Mouse (Mus musculus) lung, postnatal 10 days (tissue): ENCODE results near the gene Cdkn2d.
"Not testable (repeated sequence)": the region's sequence is repeated elsewhere in the genome, so short reads cannot be mapped to it uniquely, and the experiment has no call there.

Source experiments
- DNase-seq: peaks from one replicate; pipeline ENCODE4 v3.0.0; 2021

Cdkn2d gene

DNA sequence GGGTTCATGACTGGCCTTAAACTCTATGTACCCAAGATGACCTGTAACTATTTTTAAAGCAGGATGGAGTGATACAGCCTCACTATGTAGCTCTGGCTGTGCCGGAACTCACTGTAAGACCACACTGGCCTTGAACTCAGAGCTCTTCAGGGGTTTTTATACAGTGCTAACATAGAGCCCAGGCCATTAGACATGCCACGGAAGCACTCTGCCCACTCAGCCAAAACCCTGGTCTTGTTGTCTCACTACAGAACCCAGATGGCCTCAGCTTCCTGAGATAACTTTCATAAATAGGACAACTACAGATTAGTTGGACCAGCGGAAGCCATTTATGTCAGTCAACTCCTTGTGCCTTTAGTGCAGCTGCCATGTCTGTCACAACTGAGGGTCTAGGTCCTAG is 16.9 kb downstream of the Cdkn2d start:
- DNase-seq: no peak

DNA sequence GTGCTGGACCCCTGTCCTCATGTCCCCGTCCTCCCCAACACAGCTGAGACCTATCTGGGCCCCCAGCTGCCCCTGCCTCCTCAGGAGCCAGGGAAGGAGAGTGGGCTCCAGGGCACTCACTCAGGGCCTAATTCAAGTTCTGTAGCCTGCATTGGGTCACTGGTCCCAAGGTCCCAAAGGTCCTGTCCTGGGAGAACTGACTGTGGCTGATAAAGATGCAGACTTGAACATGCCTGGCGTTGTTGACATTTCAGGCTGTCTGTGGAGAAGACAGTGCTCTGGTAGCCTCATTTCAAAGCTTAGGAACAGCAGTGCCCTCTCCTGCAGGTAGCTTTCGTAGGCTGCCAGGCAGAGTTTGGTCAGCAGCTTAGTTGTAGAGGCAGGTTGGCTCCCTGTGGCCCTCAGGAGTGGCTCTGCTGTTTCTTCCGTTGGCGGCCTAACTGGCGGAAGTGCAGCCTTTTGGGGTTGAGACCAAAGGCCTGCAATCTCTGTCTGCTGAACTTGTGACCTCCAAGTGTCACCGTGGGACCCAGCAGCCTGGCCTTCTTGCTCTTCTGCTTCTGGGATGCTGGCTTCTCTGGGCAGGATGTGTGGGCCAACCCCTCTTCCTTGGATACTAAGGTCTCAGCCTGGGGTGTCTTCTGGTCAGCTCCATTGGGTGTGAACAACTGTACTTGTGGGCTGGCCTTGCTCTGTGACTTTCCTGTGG is 17.5 kb downstream of the Cdkn2d start:
- peak; percentile 57 for DNase-seq

DNA sequence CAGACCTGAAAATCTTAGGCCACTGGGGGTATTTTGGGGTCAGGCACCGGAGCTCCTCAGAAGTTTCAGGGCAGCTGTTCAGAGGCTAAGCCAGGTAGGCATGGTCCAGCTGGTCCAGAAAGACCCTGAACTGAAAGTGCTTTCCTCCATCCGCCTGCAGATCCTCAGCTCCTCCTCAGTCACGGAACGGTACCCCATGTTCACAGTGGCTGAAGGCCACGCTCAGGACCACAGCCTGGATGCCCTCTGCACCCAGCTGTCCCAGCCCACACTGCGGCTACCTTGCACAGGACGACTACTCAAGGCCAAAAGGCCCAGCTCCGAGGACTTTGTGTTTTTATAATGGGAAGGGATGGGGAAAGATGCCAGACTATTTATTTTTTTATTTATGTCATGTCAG is 18.1 kb downstream of the Cdkn2d start:
- no peak for DNase-seq

DNA sequence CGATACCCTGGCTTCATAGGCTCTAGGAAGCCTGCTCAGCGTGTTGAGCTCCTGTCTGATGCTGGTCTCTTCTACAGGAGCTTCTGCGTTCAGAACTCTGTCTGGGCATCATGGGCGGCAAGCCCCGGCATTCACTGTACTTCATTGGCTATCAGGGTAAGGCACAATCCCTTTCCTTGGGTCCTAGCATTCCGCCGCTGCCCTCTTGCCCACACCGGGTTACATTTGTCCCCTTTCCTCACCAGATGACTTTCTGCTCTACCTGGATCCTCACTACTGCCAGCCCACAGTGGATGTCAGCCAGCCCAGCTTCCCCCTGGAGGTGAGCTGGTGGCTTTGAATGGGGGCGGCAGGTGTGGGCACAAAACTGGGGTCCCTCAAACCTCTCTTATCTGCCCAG is 18.8 kb downstream of the Cdkn2d start:
- DNase-seq: no peak

DNA sequence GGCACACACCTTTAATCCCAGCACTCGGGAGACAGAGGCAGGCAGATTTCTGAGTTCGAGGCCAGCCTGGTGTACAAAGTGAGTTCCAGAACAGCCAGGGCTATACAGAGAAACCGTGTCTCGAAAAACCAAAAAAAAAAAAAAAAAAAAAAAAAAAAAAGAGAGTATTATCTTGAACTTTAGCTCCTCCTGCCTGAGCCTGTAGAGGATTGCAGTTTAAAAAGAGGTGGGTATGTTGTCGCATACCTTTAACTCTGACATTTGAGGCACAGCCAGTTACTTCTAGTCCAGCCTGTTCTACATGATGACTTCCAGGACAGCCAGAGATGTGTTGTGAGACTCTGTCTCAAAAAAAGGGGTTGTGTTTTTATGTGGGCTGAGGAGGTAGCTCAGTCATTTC is 21.6 kb downstream of the Cdkn2d start:
- DNase-seq: not testable (repeated sequence)

DNA sequence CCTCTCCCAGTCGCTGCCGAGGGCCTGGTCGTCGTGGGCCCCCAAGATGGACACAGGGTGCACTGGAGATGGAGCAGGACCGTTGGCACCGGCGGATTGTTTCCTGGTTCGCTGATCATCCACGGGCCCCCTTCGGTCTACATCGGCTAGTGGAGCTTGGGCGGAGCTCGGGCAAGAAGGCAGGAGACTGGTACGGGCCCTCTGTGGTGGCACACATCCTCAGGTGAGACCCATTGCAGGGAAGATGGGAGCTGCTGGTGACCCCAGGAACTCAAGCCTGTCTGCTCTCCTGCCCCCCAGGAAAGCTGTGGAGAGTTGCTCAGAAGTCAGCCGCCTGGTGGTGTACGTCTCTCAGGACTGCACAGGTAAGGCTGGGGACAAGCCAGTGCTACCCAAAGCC is 22.9 kb downstream of the Cdkn2d start:
- no peak for DNase-seq

DNA sequence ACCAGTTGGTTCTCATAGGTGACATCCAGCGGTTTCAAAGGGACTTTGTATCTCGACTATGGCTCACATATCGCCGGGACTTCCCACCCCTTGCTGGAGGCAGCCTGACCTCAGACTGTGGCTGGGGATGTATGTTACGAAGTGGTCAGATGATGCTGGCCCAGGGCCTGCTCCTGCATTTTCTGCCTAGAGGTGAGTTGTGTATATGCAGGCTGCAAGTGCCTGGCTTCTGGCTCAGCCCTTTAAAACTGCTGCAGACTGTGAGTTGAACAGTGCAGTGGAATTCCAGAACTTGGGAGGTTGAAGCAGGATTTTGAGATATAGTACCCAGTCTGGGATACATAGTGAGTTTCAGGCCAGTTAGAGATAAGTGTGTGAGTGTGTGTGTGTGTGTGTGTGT is 24.3 kb downstream of the Cdkn2d start:
- DNase-seq: no peak

DNA sequence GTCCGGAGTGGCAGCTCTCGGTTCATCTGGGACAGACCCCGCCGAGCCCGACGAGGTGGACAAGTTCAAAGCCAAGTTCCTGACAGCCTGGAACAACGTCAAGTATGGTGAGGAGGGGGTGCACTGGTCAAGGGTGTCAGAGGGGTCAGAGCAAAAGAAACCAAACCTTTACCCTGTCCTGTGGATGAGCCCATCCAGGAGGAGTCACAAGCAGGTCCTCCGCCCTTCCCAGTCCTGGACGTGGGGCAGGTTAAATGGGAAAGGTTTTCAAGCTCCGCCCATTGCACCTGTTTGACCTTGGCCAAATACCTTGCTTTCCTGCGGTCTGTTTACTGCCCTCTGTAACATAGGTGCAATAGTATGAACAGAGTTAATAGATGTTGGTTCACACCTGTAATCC is 25.6 kb downstream of the Cdkn2d start:
- peak; percentile 33 for DNase-seq

DNA sequence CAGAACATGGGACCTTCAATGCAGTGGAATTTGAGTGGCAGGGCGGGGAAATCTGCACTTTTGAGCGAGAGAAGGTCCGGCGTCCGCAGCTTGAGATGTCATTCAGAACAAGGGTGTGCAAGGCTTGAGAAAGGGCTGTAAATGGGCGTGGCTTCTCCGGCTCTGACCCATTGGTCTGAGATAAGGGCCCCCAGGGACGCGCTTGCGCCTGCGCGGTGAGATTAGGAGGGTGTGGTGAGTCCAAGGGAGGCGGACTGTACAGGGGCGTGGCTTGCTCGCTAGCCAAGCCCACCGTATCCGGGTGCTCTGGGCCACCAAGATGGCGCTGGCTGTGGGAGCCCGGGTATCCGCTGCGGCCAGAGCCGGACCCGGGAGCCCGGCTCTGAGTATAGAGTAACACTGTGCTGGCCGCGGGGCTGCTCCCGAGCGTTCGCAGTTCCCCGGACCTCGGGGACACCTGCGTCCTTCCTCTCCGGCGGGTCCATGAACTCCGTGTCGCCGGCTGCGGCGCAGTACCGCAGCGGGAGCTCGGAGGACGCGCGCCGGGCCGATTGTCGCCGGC is 26.1 kb downstream of the Cdkn2d start, which contains the start of gene Atg4d:
TSS of gene Atg4d (plus strand) at position 294 of the 562 bp plus-strand sequence.
- peak; percentile 99 for DNase-seq

DNA sequence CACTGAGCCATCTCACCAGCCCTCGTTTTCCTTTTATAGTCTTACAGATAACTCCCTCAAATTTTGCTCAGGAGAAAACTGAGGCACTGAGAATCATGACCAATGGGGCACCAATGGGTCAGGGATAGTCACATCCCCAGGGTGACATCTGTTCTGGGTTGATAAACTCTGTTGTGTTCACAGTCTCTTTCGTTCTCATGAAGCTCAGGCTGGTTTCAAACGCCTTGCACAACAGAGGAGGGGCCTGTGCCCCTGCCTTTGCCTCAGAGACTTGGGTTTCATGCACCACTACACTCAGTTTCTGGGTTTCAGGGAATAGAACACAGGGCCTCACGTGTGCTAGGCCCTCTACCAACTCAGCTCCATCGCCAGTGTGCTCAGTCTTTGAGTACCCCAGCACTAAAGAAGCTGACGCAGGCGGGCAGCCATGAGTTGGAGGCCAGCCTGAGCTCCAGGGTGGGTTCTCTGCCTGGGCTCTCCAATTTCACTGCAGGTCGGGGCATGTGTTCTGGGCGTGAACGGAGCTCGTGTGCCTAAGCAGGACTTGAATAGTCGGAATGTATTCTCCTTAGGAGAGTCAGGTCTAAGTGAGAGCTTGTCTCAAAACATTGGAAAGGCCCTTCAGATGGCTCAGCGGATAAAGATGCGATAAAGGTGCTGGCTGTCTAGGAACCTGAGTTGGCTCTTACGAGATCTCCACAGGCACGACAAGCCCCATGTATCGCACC is 26.8 kb downstream of the Cdkn2d start:
- no peak for DNase-seq

DNA sequence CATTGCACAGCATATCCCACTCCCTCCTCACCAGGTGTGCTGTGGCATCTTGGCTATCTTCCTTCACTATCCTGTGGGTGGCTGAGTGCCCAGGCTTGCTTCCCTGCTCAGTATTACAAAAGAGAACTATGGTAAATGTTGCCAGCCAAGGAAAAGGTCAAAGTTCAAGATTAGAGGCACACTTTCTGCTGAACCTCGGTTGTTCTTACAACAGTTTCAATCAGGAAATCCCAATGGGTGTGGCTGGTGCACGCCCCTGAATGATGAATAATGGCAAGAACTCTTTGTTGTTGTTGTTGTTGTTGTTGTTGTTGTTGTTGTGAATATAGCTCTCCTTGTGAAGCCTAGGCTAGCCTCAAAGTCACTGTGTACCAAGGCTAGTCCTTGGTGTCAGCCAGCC is 29.4 kb downstream of the Cdkn2d start:
- no peak for DNase-seq

DNA sequence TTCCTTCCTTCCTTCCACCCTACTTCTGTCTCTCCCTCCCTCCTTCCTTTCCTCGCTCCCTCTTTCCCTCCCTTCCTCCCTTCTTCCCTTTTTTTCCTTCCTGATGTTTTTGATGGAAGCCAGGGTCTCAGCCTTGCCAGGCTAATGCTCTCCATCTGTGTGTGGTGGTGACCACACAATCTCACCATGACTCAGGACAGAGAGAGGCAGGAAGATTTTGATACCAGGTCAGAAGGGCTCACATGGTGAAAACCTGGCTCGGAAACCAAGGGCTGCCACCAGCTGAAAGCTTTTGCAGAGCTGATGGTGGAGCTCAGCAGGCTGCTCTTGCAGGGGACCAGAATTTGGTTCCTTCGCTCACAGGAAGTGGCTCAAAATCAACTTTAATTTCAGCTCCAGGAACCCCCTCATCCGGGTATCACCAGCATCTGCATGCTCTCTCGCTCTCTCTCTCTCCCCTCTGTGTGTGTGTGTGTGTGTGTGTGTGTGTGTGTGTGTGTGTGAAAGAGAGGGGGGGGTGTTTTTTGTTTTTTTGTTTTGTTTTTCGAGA is 30.6 kb downstream of the Cdkn2d start:
- no peak for DNase-seq

DNA sequence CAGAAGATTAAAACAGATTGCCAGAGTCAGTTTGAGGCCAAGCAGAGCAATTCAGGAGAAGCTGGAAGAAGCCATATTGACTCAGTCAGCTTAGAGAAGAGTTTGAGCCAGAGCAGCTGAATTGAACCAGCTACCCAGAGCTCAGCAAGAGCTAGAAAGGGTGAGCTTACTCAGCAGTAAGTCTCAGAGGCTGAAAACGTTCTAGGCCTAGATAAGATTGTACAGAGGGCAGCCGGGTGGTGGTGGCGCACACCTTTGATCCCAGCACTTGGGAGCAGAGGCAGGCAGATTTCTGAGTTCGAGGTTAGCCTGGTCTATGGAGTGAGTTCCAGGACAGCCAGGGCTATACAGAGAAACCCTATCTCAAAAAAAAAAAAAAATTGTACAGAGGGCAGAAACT is 34.9 kb downstream of the Cdkn2d start:
- not testable (repeated sequence) for DNase-seq

DNA sequence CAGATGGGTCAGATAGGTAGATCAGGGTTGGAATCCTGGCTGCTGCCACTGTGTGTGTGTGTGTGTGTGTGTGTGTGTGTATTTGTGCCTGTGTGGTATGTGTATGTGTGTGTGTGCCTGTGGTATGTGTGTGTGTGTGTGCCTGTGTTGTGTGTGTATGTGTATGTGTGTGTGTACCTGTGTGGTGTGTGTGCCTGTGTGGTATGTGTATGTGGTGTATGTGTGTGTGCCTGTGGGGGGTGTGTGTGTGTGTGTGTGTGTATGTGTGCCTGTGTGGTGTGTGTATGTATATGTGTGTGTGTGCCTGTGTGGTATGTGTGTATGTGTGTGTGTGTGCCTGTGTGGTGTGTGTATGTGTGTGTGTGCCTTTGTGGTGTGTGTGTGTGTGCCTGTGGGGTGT is 36.5 kb downstream of the Cdkn2d start:
- DNase-seq: no peak

DNA sequence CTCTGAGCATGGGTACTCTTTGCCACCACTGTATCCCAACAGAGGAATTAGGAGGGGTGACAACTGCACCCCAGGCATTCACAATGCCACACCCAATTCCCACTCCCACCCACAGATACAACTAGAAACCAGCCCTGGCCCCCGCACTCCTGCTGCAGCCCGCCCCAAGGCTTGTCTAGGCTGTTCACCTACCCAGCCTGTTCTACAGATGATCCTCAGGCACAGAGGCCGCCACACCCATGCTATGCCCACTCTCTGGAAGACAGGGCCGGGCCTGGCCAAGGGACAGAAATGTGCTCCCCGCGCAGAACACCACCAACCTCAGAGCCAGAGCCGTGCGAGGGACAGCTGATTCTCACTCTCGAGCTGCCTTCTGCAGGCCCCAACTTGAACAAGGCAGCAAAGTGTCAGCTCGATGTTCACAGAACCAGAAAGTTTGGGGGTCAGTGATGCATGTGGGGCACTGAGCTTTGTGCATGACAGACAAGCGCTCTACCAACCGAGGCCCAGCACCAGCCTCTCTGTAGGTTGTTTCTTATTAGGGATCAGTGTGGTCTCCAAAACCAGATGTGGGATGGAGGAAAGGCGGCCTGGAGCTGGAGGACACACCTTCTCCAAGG is 40.0 kb downstream of the Cdkn2d start:
- no peak for DNase-seq

DNA sequence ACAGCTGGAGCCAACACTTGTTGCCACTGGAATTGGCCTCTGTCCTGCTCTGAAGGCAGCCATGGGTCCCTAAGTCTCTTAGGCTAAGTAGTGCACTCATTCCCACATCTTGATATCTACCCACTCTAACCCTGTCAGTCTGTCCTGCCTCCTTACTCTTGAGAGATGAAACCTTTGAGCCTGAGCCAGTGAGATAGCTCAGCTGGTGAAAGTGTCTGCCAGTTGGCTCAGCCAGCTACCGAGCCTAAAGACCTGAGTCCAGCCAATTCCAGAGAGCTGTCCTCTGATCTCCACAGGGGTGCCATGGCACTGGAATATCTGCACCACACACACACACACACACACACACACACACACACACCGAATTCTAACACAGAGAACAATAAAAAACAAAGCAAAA is 40.7 kb downstream of the Cdkn2d start:
- DNase-seq: no peak

DNA sequence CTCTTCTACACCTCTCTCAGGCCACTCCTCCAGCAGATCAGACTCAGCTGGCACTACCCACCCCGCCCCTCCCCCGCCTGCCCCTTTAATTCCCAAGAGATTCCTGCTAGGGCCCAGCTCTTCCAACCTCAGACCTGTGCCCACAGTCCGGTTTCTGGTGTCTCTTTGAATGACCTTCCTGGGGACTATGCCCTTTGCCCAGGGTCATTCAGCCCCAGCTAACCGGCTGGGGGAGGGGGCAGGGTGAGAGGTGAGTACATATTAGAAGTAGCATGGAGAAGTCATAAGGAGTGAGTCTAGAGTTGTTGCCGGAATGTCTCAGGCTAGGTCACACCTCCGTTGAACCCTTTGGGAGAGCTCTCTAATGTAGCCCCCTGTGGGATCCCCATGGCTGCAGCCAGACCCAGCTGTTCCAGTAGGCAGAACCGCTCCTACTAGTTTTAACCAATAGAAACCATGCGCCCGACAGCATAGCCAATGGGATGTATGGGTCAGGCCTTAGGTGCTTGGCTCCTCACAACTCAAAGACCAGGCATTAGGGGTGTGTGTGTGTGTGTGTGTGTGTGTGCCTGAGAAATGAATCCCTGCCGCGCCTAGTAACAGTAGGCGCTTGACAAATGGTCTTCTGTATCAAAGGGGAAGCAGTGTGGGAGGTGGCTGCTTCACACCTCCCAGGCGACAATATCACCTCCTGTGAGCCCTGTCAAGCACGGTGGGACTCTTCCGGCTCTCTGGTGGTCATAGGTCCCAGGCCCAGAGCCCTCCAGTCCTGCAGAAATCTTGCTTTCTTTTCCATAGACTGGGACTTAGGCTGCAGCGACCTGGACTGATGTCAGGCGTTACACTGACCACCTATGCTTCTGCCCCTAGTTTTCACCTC is 41.3 kb downstream of the Cdkn2d start:
- DNase-seq: no peak

DNA sequence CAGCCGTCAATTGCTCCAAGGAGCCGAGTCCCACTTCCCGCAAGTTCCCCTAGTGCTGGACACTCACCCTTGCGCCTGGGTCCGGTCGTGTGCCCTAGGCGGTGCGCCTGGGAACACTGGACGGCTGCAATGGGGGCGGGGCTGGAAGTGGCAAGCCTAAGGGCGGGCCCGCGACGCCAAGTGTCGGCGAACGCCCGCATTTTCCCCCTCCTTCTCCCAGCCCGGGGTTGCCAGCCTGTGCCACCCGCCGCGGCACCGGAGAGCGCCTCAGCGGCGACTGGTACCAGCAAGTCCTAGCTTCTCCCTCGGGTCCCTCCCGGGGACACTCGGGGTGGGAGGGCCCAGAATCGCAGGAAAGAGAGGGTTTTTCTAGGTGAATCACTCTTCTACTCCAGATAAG is 42.9 kb downstream of the Cdkn2d start, which contains the start of gene S1pr5:
TSS of gene S1pr5 (minus strand) at position 118 of the 400 bp plus-strand sequence.
- DNase-seq: peak; percentile 68

DNA sequence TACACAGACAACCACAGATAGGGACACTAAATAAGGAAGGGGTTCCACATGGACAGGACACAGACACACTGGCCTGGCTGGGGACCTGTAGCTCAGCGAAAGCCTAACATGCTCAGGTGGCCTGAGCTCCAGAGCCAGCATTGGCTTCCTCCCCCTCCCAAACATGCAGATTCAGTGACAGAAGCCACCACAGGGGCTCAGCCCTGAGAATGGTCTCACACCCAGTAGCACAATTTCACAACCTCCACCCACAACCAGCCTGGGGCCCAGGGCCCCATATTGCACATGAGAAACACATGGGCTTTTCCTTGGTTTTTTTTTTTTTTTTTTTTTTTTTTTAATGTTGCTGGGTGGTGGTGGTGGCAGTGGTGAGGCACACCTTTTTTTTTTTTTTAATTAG is 44.9 kb downstream of the Cdkn2d start:
- no peak for DNase-seq

DNA sequence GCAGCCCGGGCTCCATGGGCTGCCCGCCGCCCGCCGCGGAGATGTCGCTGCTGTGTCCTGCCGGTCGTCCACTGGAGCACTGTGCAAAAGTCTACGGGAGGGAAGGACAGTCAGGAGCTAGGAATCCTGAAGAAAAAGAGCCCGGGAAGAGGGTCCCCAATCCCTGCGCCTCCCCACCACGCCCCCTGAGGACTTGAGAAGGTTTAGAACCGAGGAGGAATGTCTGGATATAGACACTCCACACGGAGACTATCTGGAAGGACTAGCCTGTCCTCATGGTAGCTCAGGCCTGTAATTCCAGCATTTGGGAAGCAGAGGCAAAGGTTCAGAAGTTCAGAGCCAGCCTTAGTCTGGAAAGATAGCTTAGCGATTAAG is 46.1 kb downstream of the Cdkn2d start:
- DNase-seq: no peak

DNA sequence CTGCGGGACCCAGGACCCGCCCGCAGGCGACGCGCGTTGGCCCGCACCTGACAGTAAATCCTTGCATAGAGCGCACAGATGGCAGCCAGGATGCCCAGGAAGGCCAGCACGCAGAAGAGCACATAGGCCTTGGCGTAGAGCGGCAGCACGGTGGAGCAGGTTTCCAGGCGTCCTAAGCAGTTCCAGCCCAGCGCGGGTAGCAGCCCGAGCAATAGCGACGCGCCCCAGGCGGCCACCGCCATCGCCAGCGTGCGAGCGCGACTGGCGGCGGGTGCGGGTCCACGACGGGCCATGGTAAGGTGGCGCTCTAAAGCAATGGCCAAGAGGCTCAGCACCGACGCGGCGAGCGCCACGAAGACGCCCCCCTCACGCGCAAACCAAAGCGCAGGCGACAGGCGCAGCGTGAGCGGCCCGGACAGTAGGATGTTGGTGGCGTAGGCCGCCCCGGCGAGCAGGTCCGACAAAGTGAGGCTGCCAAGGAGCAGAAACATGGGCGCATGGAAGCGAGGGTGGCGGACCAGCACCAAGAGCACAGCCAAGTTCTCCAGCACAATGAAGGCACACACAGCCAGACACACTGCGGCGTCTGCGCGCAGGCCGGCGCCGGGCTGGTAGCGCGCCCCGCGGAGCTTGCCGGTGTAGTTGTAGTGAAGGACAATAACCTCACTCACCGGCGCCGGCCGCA is 46.6 kb downstream of the Cdkn2d start:
- no peak for DNase-seq
